Mouse (Mus musculus) spleen, postnatal 14 days (tissue): ENCODE results near the gene Wbp1l.

Experiments used
- DNase-seq, 2 experiments: peaks; one replicate each; pipeline ENCODE4 v3.0.0; 2021 to 2022; ENCODE audit warnings: low spot score in 2 of 2

The Wbp1l gene

GRCm38 (mm10) chr19:46705779-46706495 lies 107.1 kb downstream of the Wbp1l start:
- no peak for DNase-seq

GRCm38 (mm10) chr19:46706540-46707295 lies 107.8 kb downstream of the Wbp1l start:
- DNase-seq, result no peak
